In genomic region chr1:137692525-137692924, GRCm38 (mm10) we compare ENCODE assay signal across 19 mouse cellular contexts.
A peak's percentile ranks its signal among the peaks of the same experiment; 100 is the strongest.
DNase-seq lines count a peak whose midpoint lies in the region; ATAC-seq lines count a peak whose summit lies in the region.
"Had no signal": no experiment of that assay in that cellular context is flagged by ENCODE, and none has a peak within 500 bp of the region (broad histone marks: within the 10 kb centered on the region; RNA-seq: fewer than 3 reads in every experiment).

No protein-coding gene starts in this region.

- 52% methylated on average over 2 of the region's 2 CpGs for WGBS in forebrain, embryonic 12.5 days
- 81% methylated on average over 2 of the region's 2 CpGs for WGBS in forebrain, embryonic 10.5 days
- WGBS in intestine, embryonic 15.5 days: 71% methylated on average over 2 of the region's 2 CpGs

- no peaks in the 10 kb centered on the region for H3K9me3 ChIP-seq in forebrain, embryonic 12.5 days
- no peaks in the 10 kb centered on the region for H3K9me3 ChIP-seq in forebrain, embryonic 10.5 days
- no peaks in the 10 kb centered on the region for H3K9me3 ChIP-seq in intestine, embryonic 15.5 days
- H3K9me3 ChIP-seq: embryonic facial prominence, embryonic 13.5 days; limb, embryonic 10.5 days; megakaryocyte, embryonic 14.5 days; neural tube, embryonic 13.5 days had no signal

- peaks cover 14% of the 10 kb centered on the region for H3K4me1 ChIP-seq in forebrain, embryonic 12.5 days
- peaks cover 18% of the 10 kb centered on the region for H3K4me1 ChIP-seq in forebrain, embryonic 10.5 days
- H3K4me1 ChIP-seq in intestine, embryonic 15.5 days (replicated peaks): no peaks in the 10 kb centered on the region
- H3K4me1 ChIP-seq: limb, embryonic 10.5 days; megakaryocyte, embryonic 14.5 days had no signal

- H3K4me3 ChIP-seq in forebrain, embryonic 12.5 days (replicated peaks): no peak overlapping the region
- H3K4me3 ChIP-seq in forebrain, embryonic 10.5 days: no peak overlapping the region
- H3K4me3 ChIP-seq in intestine, embryonic 15.5 days (replicated peaks): no peak overlapping the region
- H3K4me3 ChIP-seq: embryonic facial prominence, embryonic 13.5 days; limb, embryonic 10.5 days; megakaryocyte, embryonic 14.5 days; neural tube, embryonic 13.5 days had no signal

- DNase-seq in forebrain, embryonic 10.5 days (ENCODE audit: extremely low spot score, low spot score): no peak
- peak; percentile 28 for DNase-seq in lung, postnatal 10 days
- no peak for DNase-seq in lung, adult 18-20 months
- no peak for DNase-seq in right cerebral cortex, postnatal 14 days
- DNase-seq: adrenal gland, adult 2 months; cerebellum, adult 11 months; gastrocnemius, postnatal 25 days; kidney, adult 2 months; kidney, postnatal 25 days; liver, postnatal 0 days; midbrain, embryonic 14.5 days; thymus, postnatal 36 days had no signal

- no peak overlapping the region for H3K27ac ChIP-seq in forebrain, embryonic 12.5 days
- no peak overlapping the region for H3K27ac ChIP-seq in forebrain, embryonic 10.5 days
- H3K27ac ChIP-seq in intestine, embryonic 15.5 days: no peak overlapping the region
- H3K27ac ChIP-seq: embryonic facial prominence, embryonic 13.5 days; limb, embryonic 10.5 days; neural tube, embryonic 13.5 days had no signal

- H3K4me2 ChIP-seq in forebrain, embryonic 12.5 days: no peak overlapping the region
- no peak overlapping the region for H3K4me2 ChIP-seq in intestine, embryonic 15.5 days (replicated peaks)
- H3K4me2 ChIP-seq: embryonic facial prominence, embryonic 13.5 days; neural tube, embryonic 13.5 days had no signal

- no peak overlapping the region for H3K9ac ChIP-seq in forebrain, embryonic 12.5 days
- H3K9ac ChIP-seq in intestine, embryonic 15.5 days: no peak overlapping the region
- H3K9ac ChIP-seq: embryonic facial prominence, embryonic 13.5 days; liver, postnatal 0 days; neural tube, embryonic 13.5 days had no signal

- H3K27me3 ChIP-seq in forebrain, embryonic 12.5 days: no peaks in the 10 kb centered on the region
- no peaks in the 10 kb centered on the region for H3K27me3 ChIP-seq in forebrain, embryonic 10.5 days (ENCODE audit: poor library complexity, severe bottlenecking)
- H3K27me3 ChIP-seq in intestine, embryonic 15.5 days (replicated peaks): no peaks in the 10 kb centered on the region
- H3K27me3 ChIP-seq: embryonic facial prominence, embryonic 13.5 days; megakaryocyte, embryonic 14.5 days; neural tube, embryonic 13.5 days had no signal

- H3K36me3 ChIP-seq in forebrain, embryonic 12.5 days (replicated peaks): no peaks in the 10 kb centered on the region
- H3K36me3 ChIP-seq in forebrain, embryonic 10.5 days (replicated peaks): no peaks in the 10 kb centered on the region
- no peaks in the 10 kb centered on the region for H3K36me3 ChIP-seq in intestine, embryonic 15.5 days
- H3K36me3 ChIP-seq: embryonic facial prominence, embryonic 13.5 days; limb, embryonic 10.5 days; neural tube, embryonic 13.5 days had no signal

- ATAC-seq in forebrain, embryonic 12.5 days (ENCODE audit: low FRiP score): peak; percentile 53; the same call in 1 of the 2 replicates
- peak; percentile 47; the same call in 1 of the 2 replicates for ATAC-seq in common myeloid progenitor, adult 5-6 weeks (replicated peaks; ENCODE audit: low read depth, poor library complexity, severe bottlenecking)
- ATAC-seq in intestine, embryonic 15.5 days: no peak
- ATAC-seq: liver, postnatal 0 days had no signal
